Mouse (Mus musculus): ENCODE measurements around the gene Blnk. TPM values are rescaled to one million over a fixed set of nuclear protein-coding genes. Genes with fewer than 3 reads are reported as not detected.

Blnk gene
- total RNA-seq, 2 experiments from 2014 or later, result 0.78 to 0.93 TPM

DNA sequence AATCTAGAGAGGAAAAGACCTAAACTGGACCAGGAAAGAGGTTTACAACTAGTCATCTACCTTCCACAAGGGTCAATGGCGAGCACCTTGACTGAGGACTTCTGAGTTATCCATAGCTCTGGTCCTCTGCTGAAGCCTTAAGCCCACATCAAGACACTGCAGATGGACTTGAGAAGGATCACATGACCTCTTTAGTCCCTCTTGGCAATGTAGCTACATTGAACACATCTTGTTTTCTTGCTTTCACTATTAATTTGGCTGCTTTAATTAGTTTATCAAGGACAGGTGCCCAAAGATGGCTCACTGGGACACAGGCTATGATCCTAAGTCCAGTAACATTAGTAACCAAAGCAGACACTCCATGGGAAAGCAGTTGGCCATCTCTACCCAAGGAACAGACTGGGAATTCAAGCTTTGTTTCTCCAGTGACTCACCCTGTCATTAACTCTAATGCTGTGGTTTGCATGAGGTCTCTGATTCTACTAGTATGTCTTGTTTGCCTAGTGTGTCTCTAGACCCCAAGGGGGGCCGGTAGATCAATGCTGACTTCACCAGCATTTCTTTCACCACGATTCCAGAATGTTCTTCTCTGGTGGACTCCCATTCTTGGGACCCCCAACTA lies 9.5 kb upstream of the Blnk start:
- DNase-seq (ENCODE audit: low spot score in 2 of 2), result no peak

GRCm38 (mm10) chr19:40999569-40999968 lies 5.2 kb upstream of the Blnk start:
- DNase-seq (ENCODE audit: low spot score in 2 of 2), result no peak

DNA sequence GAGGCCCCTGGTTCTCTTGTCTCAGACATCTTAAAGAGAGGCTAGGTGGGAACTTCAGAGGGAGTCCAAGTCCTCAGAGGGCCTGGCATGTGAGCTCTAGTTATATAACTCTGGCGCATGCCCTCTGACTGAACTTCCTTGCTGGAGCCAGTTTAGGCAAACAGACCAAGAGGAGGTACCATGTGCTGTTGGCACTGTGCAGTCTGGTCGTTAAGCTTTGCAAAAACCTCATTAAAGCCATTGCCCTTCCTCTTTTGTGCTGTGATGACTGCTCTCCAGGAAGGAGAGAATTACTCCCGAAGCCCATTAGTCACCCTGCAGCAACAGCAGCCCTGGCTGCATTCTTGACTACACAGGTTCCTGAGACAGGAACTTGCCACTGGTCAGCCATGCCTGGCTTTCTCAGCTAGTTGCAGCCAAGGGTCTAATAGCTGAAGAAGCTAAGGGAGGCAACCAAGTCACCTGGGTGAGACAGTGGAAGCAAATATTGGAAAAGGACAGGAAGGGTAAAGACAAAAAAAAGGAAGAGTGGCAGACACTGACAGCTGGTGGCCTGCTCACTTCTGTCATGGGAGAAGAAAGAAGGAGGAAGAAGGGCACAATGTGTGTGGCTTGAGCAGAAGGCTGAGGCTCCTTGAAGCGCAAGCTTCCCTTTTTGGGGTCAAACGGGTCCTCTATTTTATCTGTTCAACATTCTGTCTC lies 4.3 kb upstream of the Blnk start:
- no peak for DNase-seq (ENCODE audit: low spot score in 2 of 2)

DNA sequence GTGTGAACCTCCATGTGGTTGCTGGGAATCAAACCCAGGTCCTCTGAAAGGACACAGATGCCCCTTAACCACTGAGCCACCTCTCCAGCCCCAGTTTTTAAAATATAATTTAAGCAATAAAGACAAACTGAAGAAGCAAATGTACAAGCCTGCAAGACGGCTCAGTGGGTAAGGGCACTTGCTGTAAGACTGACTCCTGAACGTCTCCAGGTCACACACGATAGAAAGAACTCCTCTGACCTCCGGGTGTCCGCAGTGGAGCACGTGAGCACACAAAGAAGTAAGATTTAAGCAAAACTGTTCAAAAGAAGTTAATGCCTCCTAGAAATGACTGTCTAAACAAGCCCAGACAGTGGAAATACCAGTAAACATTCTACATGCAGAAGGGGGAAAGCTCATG lies 2.4 kb upstream of the Blnk start:
- no peak for DNase-seq (ENCODE audit: low spot score in 2 of 2)

DNA sequence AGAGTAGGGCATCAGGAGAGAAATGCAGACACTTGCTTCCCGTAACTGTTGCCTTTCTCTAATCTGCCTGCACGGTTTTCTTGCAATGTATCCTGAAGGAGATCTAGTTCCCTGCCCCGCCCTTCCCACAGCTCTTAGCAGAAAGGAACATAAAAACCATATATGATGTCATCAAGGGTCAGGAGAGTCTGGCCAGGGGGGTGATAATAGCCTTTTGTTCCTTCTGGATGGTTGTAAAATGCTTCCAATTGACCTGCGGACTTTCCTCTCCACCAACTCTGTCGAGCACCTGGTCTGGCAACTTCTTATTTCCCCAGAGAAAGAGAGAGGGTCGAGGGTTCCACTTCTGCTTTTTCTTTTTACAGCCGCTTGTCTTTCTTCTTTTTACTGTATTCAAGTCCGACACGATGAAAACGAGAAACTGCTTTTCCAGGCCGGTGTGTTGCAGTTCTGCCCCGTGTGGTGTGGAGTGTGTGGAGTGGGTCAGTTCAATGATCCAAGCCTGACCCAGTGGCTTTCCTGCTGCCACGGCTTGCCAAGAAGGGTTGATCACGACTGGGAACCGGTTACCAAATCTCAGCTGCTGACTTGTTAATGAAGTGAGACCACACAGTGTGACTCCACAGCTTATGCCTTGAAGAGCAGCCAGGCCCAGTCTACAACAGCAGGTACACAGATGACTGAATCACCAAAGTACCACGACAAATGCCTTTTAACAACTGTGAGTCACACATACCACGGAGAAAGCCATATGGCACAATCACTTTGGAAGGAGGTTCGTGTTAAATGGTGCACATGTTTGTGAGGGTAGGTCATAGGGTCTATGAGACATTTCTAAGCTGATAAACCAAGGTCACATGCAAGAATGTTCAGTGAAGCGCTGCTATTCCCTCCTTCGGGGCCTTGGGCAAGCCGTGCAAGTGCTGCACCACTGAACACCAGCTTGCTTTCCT lies 1.4 kb upstream of the Blnk start:
- no peak for DNase-seq (ENCODE audit: low spot score in 2 of 2)

GRCm38 (mm10) chr19:40994911-40995310 lies 576 bp upstream of the Blnk start:
- DNase-seq (ENCODE audit: low spot score in 2 of 2), result no peak

DNA sequence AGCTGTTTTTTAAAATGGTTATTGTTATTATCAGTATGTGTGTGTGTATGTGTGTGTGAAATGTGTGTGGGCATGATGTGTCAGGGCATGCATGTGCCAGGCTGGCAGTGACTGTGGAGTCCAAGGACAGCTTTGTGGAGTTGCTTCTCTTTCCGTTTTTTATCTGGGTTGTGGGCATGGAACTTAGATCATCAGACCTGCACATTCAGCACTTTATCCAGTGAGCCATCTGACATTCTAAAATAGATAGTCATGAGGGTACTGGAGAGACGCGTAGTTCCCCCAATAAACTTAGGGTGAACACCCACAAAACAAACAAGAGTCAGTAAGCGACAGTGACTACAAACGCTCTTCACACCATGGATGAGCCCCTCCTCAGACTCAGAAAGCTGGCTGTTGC lies 979 bp downstream of the Blnk start:
- DNase-seq (ENCODE audit: low spot score in 2 of 2), result no peak

DNA sequence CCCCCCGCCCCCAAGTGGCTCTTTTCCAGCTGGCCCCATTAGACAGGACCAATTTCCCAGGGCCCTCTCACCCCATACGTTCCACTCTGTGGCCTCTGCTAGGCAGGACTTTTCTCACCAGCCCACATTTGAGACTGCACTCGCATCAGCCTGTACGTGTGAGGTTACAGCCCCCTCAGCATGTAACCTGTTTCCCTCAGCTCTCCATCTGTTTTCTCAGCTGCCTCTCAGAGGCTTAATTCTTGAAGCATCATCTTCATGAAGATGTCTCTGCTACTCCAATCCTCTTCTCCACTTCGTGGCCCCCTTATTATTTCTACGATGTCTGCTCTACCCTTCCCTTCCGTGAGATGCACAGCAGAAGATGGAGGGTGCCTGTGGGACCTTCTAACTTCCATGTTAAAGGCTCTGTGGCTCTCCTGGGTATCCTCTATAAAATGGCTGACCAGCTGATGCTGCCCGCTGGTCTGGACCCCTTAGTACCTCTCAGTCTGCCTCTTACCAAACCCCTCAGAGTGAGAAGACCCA lies 1.8 kb downstream of the Blnk start:
- DNase-seq (ENCODE audit: low spot score in 2 of 2), result no peak

GRCm38 (mm10) chr19:40992096-40992495 lies 2.2 kb downstream of the Blnk start:
- DNase-seq (ENCODE audit: low spot score in 2 of 2), result no peak

GRCm38 (mm10) chr19:40991626-40992025 lies 2.7 kb downstream of the Blnk start:
- DNase-seq (ENCODE audit: low spot score in 2 of 2), result no peak

GRCm38 (mm10) chr19:40990781-40991343 lies 3.5 kb downstream of the Blnk start:
- DNase-seq (ENCODE audit: low spot score in 2 of 2), result no peak

DNA sequence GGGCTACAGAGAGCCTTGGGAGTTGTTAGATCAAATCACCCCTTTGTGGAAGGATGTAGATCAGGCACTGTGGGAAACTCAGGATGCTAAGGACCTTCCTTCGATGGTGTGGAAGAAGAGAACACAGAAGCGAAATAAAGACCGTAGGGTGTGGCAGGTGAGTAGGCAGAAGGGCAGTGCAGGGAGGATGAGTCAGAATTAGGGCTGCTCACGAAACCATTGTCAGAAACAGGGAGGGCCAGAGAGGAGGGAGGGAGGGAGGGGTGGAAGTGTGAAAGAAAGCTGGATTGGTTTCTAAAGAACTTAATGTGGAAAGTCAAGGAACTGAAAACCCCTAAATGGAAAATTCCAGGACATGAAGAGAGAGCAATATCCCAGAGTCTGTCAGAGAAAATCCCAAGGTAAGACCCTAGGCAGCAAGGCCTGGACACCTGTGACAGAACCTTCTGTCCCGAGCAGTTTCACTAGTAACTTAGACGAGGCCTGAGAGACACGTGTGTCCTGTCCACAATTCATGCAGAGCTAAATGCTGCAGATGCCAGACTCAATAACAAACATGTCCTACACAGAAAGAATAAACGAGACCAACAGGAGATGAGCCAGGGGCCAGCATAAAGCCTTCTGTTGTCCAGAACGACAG lies 4.3 kb downstream of the Blnk start:
- DNase-seq (ENCODE audit: low spot score in 2 of 2), result no peak

DNA sequence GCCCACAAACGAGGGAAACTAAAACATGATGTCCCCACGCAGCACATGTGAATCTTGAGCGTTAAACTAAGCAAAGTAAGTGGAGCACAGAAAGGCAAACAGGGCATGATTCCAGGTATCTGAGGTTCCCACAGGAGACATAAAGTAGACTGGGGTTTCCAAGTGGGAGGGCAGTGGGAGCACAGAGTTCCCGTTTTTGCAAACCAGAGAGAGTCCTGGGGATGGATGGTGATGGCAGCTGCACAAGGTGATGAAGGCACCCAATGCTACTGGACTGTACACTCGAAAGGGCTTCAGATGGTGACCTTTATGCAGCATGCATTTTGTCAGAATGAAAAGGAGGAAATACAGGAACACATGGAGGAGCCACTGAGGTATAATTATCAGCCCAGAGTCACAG lies 5.5 kb downstream of the Blnk start:
- DNase-seq (ENCODE audit: low spot score in 2 of 2), result no peak

GRCm38 (mm10) chr19:40984536-40984935 lies 9.8 kb downstream of the Blnk start:
- DNase-seq (ENCODE audit: low spot score in 2 of 2), result no peak

- peak in 1 of 2 experiments; percentile 8 for DNase-seq (ENCODE audit: low spot score in 2 of 2)
These were observed 13.7 kb downstream of the Blnk start for GRCm38 (mm10) chr19:40980671-40981070.

DNA sequence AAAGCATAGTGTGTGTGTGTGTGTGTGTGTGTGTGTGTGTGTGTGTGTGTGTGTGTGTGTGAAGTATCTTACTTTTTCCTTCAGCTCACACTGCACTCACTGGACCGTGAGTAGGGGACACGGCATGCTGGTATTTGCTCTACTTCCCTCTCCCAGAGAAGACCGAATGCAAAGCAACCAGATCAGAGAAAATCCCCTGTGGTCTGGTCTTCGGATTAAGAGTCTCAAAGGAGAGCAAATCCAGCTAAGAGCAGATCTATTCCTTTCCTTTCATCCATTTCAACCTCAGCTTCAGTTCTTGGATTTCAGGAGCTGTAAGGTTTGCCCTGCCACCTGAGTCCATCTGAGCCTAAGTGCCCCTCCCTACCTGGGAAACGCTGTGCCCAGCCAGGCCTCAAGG lies 16.3 kb downstream of the Blnk start:
- peak in 1 of 2 experiments; percentile 1 for DNase-seq (ENCODE audit: low spot score in 2 of 2)

GRCm38 (mm10) chr19:40976946-40977917 lies 17.1 kb downstream of the Blnk start:
- DNase-seq (ENCODE audit: low spot score in 2 of 2), result peak in 1 of 2 experiments; percentile 12

DNA sequence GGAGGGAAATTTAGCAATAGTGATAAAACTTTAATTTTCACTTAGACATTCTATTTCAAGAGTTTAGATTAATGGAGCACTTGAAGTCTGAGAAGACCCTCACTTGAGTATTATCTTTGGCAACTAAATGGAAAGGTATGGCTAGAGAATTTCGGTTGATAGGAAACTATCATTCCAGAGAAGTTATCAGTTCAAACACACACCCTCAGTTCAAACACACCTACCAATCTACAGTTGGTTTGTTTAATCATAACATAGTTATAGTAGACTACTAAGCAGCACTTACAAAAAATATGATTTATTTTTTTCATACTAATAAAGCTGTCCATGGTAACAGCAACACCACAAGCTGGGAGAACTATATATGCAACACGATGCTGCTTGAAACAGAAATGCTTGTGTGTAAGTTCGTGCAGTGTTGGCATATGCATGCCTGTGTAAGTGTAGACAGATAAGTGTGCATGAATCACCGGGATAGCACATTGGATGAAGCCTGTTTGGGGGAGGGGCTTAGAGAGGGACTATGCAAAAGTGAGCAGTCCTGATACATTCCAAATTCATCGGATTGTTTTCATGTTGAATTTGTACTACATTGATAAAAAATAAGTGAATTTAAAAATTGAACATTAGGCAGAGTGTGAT lies 22.9 kb downstream of the Blnk start:
- DNase-seq (ENCODE audit: low spot score in 2 of 2), result no peak

GRCm38 (mm10) chr19:40970775-40971174 lies 23.6 kb downstream of the Blnk start:
- no peak for DNase-seq (ENCODE audit: low spot score in 2 of 2)

Data from gastrocnemius, postnatal 4 days (tissue).